Mouse (Mus musculus): ENCODE results near the gene Nmnat3.

DNA sequence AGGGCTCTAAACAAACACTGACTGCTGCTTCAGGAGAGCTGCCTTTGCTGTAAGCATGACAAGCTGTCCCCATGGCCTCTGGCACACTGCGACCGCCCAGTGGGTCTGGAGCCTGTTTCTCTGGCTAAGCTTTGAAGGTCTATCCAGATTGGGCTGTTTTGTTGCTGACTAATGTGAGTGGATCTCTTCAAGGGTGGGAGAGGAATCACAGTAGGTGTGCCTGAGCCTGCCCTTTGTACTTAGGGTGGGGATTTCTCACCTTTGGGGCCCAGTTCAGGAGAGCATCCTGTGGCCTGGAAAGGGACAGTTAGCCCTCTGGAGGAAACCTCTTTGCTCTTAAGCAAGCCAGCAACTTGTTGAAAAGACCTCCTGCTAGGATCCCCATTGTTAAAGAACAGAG lies 145.8 kb downstream of the Nmnat3 start:
- TF ChIP-seq CTCF (IDR thresholded peaks at IDR 0.05) = no peak
- TF ChIP-seq POLR2A (IDR thresholded peaks at IDR 0.05; ENCODE audit: insufficient read depth, low read depth, low read length) = no peak
